Mouse (Mus musculus) right cerebral cortex, postnatal 36 days (tissue): ENCODE data around the gene Trappc3.
"Not testable (repeated sequence)": the region's sequence is repeated elsewhere in the genome, so short reads cannot be mapped to it uniquely, and the experiment has no call there.

Experiments
- DNase-seq, 2 experiments: peaks; one replicate each; pipeline ENCODE4 v3.0.0; 2022; ENCODE audit warnings: low spot score in 2 of 2, mixed read lengths in 1 of 2

The Trappc3 gene

DNA sequence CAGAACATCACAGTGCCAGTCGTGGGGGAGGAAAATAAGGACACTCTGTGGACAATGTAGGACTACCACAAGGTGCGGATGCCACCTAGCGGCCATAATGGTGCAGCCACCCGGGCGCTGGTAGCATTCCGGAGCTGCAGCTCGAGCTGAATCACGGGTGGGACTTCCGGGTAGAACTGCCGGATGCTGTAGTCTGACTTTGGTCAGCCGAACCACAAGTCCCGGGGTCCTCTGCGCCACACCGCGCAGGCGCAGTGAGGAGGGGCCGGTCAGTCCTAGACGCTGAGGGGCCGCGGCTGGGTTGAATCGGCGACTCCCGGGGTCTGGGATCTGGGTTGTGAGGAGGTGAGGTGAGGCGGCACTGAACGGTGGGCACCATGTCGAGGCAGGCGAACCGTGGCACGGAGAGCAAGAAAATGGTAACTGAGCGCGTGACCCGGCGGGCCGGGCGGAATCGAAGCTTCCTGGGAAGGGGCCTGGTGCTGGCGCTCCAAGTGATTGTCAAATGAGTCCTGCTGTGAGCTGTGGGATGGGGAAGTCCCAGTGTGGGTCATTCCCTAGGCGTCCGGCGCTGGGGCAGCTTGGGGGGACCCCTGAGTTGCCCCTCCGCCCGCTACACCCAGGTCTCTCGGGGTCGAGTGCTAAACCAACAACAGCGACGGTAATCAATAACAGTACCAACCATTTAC, at the start of gene Trappc3:
Gene Trappc3, plus strand, starts transcription at position 207 of the 689 bp plus-strand sequence.
- peak; percentile 100 for DNase-seq

DNA sequence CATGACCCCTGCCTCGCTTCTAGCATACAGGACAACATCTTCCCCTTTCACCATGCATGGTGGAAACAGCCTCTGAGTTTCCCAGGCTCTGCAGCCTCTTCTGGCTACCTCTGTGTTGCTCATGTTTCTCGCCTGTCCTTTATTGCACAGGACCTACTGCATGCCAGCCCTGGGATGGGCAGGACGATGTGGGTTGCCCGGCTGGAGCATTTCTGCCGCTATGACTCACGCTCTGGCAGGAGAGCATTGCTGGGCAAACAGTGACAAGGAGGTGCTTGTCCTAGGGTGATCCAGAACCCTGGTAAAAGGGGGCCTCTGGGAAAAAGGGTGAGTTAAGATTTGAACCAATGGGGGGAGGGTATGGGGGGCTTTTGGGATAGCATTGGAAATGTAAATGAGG, 44.4 kb upstream of the Trappc3 start:
- no peak for DNase-seq

DNA sequence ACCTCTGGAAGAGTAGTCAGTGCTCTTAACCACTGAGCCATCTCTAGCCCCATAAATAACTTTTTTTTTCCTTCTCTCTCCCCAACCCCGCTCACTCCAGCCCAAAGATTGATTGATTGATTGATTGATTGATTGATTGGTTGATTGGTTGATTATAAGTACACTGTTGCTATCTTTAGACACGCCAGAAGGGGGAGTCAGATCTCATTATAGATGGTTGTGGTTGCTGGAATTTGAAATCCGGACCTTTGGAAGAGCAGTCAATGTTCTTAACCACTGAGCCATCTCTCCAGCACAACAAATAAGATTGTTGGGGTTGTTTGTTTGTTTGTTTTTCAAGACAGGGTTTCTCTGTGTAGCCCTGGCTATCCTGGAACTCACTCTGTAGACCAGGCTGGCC, 42.6 kb upstream of the Trappc3 start:
- DNase-seq: not testable (repeated sequence)

DNA sequence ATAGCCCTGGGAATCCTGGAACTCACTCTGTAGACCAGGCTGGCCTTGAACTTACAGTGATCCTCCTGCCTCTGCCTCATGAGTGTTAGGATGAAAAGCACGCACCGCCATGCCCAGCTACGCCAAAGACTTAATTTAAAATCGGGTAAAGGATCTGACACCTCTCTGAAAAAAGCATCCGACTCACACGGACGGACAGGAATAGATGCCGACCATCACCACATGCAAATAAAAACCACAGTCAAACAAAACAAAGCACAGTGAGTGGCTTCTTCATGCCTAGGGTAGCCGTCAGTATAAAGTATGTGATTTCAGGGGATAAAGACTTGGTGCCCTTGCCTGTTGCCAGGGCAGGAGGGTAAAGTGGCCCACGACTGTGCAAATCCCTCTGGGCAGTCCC, 42.1 kb upstream of the Trappc3 start:
- DNase-seq: no peak

DNA sequence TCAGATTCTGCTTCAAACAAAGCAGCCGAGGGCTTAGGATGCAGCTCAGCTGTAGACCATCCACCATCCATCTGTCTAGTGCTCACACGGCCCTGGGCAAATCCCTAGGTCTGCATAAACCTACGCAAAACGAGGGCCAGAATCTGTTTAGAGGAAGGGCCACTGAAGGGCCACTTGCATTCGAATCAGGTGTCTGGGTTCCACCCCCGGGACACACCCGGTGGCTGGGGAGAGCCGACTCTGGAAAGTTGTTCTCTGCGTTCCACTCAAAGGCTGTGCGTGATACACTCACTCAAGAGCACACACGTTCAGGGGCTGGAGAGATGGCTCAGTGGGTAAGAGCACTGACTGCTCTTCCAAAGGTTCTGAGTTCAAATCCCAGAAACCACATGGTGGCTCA, 39.5 kb upstream of the Trappc3 start:
- no peak for DNase-seq

DNA sequence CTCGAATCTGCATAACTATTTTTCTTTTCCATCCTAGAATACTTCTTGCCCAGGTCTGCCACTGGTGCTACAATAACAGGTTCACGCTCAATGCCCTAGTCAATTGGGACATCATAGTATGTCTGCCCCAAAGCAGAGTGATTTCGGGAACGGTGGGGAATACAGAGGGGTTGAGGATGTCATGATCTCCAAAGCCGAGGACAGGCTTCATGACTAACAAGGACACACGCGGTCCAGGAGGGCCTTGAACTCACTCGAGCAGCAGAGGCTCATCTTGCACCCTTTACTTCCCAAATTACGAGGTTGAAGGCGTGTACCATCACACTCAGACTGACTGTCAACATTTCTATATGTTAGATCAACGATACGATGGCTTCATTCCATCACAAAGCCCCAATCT, 35.5 kb upstream of the Trappc3 start:
- DNase-seq: no peak

DNA sequence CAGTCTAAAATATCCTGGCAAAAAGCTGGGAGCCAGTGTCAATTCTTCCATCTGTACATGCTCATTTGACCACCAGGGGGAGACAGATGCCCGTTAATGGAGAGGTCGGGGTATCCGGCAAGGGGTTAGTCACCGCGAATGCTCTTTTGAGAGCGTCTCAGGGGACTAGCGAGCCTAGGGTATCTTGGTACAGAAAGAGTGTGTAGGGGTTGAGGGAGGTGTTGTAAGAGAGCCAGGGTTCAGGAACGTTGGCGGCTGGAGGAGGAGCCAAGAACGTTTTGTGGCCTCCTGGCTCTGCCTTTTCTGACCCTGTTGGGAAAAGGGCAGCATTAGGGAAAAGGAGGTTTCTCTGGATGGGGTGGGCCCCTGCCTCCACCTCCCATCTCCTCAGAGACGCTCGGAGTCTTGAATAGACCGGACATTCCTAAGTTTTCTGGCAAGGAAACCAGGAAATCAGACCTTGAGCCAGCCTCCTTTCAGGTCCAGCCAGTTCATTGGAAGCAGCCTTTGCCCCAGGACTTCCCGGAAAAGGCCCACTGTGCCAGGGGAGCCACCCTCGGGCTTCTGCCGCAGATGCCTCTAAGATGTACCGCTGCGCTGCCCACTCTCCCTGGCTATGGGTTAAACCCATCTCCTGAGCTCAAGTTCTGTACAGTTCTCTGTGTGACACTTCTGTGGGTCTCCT, 34.9 kb upstream of the Trappc3 start:
- DNase-seq: peak in 1 of 2 experiments; percentile 65

DNA sequence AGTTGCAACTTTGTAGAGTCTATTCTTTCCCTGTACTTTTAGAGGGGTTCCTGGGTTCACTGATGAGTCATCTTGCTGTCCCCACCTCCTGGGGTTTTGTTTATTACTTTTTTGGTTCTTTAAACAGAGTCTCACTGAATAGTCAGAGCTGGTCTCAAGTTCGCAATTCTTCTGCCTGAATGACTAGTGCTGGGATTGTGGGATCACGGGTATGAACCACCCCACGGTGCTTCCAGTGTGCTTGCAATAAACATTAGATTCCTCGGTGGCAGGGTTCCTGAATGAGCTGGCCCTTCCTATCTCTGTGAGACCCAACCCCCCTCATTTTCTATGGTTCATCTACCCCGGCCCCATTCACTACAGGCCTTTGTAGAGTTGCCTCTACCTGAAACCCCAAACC, 34.0 kb upstream of the Trappc3 start:
- no peak for DNase-seq

DNA sequence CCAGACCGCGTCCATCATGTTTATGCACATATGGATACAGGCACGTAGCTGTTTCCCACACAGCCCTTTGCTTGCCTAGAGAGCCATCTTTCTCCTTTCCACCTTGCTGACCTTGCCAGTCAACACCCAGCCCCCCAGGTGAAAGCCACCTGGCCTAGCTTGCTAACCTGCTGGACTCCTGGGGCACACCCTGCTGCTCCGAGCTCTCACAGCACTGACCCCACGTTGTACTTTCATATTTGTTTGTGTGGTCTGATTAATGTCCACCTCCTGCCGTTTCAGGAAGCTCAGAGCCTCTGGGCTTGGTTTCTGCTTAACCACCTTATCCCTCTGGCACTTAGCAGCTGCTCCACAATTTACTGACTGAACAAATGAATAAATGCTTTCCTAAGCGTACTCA, 32.2 kb upstream of the Trappc3 start:
- no peak for DNase-seq

DNA sequence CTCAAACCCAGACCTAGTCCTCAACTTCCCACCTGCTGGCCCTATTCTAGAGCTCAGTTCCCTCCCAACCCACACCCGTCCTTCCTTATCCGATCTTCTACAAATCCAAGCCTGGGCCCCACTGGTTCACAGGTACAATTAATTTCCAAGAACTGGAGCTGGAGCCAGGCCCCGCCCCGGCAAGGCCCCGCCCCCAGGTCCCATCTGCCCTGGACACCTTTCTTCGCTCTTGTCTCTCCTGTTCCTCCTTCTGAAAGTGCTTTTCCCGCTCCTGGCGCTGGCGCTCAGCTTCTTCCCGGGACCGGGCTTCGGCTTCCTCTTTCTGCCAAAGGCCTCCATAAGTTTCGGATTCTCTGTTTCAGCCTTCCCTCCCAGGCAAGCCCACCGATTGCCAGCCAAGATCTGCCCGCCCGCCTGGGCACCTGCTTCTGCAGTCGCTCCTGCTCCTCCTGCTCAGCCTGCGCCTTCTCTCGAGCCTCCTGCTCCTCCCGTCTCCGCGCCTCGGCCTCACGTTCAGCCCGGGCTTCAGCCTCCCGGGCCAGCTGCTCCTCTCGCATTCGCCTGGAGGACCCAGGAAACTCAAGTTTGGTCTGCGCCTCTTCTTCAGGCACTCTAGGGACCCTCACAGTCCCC, 28.3 kb upstream of the Trappc3 start:
- no peak for DNase-seq

DNA sequence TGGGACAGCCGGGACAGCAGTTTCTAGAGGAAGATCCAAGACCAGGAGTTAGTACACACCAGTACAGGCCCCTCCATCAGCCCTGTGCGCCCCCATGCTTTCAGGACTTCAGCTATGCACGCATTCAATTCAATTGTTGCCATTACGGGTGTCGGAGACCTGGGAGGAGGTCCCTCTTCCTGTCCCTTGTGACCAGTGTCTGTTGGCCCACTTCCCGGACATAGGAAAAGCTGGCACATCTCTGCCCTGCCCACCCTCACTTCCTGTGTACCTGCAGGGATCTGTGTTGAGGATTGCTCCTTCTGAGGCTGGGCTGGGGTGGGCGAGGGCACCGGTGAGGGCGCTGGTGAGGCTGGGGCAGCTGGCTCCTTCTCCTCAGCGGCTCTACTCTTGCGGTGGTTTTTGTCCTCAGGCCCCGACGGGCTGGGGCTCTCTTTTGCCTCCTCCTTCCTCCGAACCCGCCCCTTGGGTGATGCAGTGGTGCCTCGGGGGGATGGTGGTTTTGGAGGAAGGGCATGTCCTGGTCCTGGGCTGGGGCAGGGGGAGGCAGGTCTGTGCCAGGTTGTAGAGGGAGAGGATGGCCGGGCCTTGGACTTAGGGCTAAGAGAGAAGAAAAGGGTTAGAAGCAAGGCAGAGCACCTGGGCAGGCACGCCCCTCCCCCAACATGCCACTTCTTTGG, 27.5 kb upstream of the Trappc3 start:
- DNase-seq: no peak

DNA sequence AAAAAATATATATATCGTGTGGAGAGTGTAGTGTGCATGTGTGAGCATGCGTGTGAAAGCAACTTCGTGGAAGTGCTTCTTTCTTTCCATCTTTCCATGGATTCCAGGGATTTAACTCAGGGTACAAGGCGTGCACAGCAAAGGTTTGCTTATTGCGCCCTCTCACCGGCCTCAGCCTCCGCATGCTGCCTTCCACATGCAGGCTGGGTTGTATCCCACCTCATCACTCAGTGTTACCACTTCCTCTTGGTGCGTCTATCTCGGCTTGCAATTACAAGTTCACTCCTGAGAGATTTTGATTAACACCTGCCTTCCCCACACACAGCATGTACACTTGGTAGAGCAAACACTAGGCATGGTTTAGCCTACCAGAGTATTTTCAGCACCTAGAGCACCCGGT, 26.9 kb upstream of the Trappc3 start:
- no peak for DNase-seq

DNA sequence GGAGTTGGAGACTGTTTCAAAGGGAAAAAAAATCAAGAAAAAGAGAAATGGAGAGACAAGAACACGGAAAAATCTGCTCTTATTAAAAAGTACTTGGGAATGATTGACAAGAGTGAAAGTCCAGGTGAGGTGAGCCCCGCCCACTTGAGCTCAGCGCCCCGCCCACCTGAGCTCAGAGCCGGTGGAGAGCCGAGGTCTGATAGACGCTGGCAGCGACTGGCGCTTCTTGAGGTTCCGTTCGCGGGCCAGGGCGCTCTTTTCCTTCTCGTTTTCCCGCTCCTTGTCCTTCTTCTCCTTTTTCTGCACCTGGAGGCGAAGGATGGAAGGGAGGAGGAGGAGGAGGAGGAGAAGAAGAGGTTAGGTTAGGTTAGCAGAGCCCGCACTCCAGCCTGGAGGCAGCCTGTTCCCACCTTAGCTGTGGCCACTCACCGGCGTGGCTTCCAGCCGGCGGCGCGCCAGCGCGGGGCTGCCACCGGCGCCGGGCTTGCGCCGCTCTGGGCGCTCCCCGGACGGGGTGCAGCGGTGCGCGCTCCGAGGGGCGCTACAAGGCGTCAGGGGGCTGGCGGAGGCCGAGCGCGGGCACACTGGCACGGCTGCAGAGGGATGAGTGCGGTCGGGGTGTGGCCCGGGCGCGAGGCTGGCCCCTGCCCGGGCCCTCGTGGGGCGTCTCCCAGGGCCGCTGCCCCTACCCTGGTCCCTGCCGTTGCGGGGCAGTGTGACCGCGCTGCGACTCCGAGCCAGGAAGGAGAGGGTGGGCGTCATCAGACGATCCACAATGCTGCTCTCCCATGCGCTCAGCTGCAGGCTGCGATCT, 25.5 kb upstream of the Trappc3 start:
- no peak for DNase-seq

DNA sequence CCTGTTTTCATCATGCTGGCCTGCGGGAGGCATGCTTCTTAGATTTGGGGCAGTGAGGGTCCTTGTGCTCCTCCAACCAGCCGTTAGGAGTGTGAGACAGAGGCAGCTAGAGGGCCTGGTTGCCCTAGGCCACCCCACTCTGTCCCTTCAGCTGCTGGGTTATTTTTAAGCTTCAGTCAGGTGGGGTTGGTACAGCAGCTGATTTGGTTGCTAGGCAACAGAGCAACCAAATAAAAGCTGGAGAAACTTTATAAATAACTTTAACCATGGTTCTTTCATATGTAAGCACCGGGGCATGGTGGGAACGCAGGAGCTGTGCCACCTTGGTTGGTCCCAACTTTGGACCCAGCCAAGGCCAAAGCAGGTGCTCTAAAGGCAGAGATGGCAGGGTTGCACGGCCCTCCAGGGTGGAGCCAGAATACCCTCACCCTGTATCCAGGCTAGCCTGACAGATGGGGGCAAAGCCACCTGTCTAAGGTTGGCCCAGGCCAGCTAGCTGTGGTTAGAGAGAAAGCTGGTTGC, 24.3 kb upstream of the Trappc3 start:
- no peak for DNase-seq

DNA sequence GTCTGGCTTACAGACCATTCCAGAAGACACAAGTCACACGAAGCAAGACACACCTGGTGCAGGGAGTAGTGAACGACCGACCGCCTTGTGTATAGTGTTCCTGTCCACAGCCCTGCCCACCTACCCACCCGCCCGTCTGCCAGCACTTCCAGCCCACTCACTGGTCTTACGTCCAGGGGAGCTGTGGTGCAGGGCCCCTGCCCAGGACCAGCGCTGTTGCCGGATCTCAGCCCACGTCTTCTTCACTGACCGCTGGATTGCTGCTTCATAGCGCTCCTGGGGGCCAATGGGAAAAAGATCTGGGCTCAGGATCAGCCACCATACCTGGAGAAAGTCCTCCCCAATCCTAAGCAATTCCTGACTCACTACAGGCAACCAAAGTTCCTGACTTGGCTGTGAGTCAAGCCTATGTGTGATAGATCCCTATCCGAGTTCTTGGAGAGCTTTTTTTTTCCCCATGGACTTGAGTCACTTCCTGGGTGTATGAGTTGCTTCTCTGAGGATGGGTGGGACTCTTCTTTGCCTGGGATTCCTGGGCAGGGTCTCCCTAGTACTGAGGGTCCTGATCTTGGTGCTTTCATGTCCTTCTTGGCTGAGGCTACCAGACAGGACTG, 22.2 kb upstream of the Trappc3 start:
- DNase-seq: no peak

DNA sequence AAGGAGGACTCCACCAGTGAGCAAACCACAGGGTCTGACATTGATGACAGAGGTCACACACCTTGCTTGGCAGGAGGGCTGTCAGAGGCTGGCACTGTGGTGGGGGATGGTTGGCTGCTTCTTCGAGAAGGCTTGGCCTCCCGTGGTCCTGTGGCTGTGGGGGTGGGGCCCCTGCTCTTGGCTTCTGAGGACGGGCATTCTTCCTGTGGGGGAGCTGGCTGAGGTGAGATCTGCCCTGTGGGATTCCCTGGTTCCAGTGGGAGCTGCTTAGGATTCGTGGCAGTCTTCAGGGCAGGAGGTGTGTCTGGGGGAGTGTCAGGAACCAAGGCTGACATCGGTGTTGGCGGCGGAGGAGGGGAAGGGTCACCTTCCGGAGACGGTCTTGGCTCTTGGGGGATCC, 20.2 kb upstream of the Trappc3 start:
- DNase-seq: no peak

DNA sequence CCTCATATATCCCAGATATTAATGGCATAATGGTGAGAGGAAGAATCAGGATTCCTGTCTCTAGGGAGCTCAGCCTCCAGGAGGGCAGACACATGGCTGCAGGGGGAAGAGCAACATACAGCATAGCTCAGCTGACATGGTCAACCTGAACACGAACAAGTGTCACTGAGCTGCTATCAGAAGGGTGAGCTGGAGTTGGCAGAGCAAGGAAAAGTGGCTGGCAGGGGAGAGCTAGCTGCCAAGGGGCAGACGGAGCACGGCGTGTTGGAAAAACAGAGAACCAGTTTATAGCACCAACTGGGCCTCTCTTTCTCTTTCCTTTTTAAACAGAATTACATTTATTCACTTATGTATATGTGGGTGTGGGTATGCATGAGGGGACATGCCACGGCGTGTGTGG, 19.6 kb upstream of the Trappc3 start:
- DNase-seq: no peak

DNA sequence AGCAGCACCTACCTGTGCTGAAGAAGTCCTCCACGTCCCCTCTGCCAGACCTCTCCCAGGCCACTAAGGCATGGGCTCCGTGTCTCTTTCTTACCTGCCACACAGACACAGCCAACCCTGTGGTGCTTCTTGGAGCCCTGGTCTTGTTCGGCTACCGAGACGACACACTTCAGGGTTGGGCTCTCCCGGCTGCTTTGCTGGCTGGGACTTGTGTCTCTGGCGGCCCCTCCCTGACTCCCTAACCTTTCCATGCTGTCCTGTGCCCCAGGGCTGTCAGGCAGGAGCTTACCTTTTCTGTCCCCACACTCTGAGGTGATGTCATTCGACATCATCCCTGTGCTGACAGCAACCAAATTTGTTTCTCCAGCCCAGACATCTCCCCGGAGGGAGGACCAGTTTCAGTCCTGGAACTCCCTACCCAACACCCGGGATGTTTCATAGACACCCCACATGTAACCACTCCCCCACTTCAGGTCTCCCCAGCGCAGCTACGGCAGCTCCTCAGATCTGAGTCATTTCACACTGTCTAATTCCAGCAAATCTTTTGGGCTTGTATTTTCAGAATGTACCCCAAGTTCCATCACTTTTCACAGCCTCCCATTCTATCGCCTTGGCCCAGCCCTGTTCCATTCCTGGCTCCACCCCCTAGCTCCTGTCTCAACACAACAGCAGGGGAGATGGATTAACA, 15.8 kb upstream of the Trappc3 start:
- peak; percentile 67 to 78 for DNase-seq

DNA sequence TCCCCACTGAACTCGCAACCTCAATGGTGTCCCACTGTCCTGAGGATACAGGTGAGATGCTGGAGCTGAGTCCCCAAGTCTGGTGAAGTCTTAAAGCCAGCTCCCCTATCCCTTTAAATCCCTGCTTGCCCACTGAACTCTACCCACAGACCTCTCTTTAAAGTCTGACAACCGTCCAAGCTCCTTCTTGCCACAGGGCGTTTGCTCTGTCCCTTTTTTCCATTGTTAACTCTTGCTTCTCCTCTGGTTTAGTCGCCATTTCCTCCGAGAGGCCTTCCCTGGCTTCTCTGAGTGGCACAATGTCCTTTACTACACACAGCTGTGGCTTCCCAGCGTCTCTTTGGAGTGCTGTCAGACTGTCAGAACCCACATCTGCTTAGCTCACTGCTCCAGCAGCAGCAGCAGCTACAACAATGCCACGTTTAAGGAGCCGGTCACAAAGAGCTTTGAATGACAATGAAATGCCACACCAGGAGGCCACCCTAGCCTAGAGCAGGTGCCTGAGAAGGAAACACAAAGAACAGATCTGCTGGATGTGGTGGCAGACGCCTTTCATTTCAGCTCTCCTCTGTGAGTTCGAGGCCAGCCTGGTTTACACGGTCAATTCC, 13.8 kb upstream of the Trappc3 start:
- no peak for DNase-seq

DNA sequence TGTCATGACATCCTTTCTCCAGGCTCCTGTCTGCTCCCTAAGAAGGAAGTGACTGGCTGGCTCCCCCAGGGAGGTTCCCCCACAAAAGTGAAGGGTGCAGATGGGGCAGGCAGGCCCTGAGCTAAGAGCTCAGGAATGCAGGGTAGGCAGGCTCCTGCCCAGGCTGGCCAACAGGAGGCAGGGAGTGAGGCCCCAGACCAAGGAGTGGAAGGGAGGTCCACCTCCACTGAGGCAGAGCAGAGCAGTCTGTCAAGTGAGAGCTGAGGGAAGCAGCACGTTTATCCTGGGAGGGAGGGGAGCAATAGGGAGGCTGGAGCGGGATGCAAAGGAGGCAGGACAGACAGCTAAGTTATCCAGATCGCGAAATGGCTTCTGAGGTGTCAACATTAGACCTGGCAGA, 11.5 kb upstream of the Trappc3 start:
- no peak for DNase-seq
